Mouse (Mus musculus): ENCODE data around the gene Atp1a3.
A peak's percentile ranks its signal among the peaks of the same experiment; 100 is the strongest.
"Not testable (repeated sequence)": the region's sequence is repeated elsewhere in the genome, so short reads cannot be mapped to it uniquely, and the experiment has no call there.

The Atp1a3 gene

GRCm38 (mm10) chr7:25005421-25006065, at the start of gene Atp1a3:
TSS of gene Atp1a3 (minus strand) at chr7:25005958.
- peak; percentile 66 for DNase-seq (ENCODE audit: low spot score)

GRCm38 (mm10) chr7:25052587-25052986, 46.8 kb upstream of the Atp1a3 start:
- no peak for DNase-seq (ENCODE audit: low spot score)

DNA sequence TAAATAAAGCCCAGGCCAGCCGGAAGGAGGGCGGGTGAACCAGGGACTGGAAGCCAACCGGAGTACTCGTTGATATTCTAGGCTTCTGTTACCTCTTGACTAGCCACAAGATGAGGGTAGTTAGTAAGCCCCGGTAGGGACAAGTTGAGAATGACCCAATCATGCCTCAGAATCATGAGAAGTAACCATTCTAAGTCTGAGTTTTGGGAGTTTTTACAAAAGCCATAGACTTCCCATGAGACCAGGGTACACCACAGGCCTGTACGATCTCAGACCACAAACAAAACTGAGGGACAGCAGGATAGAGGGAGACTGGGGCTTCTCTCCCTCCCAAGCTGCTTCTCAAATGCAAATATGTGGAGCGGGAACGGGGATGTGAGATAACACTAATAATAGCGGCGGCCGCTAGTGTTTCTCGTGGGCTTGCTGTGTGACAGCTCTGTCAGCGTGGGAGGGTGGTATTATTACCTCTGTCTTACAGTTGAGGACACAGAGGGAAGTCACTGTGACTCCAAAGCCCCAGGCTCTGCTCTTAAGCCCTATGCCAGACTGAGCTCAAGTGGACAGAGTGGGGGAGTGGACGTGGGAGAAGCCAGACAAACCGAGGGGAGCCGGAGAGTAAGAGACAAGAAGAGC, 43.7 kb upstream of the Atp1a3 start:
- no peak for DNase-seq (ENCODE audit: low spot score)

- no peak for DNase-seq (ENCODE audit: low spot score)
Measured at GRCm38 (mm10) chr7:25047363-25047762, 41.6 kb upstream of the Atp1a3 start.

DNA sequence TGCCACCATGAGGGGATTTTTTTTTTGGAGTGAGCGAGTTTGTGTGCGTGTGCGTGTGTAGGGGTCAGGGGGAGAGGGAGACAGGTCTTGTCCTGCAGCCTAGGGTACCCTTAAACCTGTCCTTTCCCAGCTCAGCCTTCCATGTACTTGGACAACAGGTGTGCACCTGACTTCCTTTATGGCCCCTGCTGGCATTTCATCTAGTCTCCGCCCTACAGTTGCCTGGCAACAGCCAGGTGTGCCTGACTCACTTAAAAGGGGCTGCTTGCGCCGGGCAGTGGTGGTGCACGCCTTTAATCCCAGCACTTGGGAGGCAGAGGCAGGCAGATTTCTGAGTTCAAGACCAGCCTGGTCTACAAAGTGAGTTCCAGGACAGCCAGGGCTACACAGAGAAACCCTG, 38.8 kb upstream of the Atp1a3 start:
- not testable (repeated sequence) for DNase-seq (ENCODE audit: low spot score)

- no peak for DNase-seq (ENCODE audit: low spot score)
Measured at GRCm38 (mm10) chr7:25041921-25042320, 36.2 kb upstream of the Atp1a3 start.

DNA sequence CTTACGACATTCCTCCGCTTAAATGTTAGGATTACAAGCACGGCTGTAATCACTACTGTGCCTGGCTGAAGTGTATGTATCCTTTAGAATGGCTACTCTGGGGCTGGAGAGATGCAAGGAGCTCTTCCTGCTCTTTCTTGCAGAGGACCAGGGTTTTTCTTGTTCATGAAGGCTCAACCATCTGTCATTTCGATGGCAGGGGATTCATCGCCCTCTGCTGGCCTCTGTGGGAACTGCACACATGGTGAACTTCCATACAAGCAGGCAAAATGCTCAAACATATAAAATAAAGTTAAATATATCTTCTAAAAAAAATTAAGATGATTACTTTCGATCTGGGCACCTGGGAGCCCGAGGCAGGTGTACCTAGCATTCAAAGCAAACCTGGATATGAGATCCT, 30.2 kb upstream of the Atp1a3 start:
- DNase-seq (ENCODE audit: low spot score) = peak; percentile 86

GRCm38 (mm10) chr7:25034796-25035195, 29.0 kb upstream of the Atp1a3 start:
- no peak for DNase-seq (ENCODE audit: low spot score)

DNA sequence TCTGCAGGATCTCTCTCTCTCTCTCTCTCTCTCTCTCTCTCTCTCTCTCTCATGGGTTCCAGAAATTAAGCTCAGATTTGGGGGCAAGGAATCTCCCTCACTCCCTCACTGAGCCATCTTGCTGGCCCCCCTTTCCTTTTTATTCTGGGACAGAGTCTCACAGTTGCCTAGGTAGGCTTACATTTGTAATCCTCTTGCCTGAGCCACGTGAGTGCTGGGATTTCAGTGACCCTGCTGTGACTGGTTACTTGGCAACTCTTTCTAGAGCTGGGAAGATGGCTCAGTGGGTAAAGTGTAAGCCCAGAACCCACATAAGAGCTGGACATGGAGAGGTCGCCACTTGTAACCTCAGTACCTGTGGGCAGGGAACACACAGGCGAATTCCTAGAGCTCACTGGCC, 25.8 kb upstream of the Atp1a3 start:
- DNase-seq (ENCODE audit: low spot score) = no peak

DNA sequence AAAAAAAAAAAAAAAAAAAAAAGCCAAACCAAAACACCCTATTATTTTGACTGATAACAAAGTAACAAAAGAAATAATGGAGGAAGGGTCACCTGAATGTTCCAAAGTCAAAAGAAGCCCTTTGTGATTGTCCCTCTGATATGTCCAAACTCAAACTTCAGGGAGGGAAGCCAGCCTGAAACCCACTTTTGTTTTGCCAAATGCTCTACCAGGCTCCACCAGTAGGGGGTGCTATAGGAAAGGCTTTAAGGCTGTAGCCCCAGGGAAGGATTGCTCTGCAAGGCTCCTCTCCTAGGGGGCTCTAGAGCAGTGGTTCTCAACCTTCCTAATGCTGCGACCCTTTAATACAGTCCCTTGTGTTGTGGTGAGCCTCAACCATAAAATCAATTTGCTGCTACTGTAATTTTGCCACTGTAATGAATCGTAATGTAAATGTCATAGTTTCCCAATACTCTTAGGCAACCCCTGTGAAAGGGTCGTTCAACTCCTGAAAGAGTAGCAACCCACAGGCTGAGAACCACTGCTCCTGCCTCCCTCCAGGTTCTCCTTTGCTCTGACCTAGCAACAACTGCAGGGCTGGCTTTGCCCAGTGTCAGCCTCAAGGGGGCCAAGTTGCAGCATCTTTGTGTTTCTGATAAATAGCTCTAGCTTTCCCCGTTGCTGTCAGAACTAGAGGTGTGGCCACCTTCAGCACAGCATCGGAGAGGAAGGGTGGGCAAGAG, 24.4 kb upstream of the Atp1a3 start:
- peak; percentile 95 for DNase-seq (ENCODE audit: low spot score)

GRCm38 (mm10) chr7:25026452-25026851, 20.7 kb upstream of the Atp1a3 start:
- no peak for DNase-seq (ENCODE audit: low spot score)

- DNase-seq (ENCODE audit: low spot score) = no peak
Measured at GRCm38 (mm10) chr7:25025855-25026439, 20.2 kb upstream of the Atp1a3 start.

DNA sequence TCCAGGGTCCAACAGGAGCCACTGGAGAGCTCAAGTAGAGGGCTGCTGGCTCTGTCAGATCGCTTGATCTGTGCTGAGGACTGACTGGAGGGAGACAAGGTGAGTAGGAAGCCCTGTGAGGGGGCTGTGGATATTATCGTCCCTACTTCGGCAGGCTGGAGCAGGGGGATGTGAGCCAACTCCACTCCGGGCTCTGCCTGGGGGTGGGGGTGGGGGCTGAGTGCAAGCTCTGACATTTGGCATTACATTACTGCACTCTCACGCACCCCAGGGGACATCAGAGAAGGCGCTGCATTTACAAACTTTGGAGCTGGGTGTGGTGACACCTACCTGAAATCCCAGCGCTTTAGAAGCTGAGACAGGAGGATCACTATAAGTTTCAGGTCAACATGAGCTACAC, 5.8 kb upstream of the Atp1a3 start:
- DNase-seq (ENCODE audit: low spot score) = no peak

- peak; percentile 80 for DNase-seq (ENCODE audit: low spot score)
Measured at GRCm38 (mm10) chr7:25010090-25010913, 4.5 kb upstream of the Atp1a3 start.

GRCm38 (mm10) chr7:25009099-25009700, 3.4 kb upstream of the Atp1a3 start:
- peak; percentile 53 for DNase-seq (ENCODE audit: low spot score)

GRCm38 (mm10) chr7:25008635-25009034, 2.9 kb upstream of the Atp1a3 start:
- peak; percentile 79 for DNase-seq (ENCODE audit: low spot score)

DNA sequence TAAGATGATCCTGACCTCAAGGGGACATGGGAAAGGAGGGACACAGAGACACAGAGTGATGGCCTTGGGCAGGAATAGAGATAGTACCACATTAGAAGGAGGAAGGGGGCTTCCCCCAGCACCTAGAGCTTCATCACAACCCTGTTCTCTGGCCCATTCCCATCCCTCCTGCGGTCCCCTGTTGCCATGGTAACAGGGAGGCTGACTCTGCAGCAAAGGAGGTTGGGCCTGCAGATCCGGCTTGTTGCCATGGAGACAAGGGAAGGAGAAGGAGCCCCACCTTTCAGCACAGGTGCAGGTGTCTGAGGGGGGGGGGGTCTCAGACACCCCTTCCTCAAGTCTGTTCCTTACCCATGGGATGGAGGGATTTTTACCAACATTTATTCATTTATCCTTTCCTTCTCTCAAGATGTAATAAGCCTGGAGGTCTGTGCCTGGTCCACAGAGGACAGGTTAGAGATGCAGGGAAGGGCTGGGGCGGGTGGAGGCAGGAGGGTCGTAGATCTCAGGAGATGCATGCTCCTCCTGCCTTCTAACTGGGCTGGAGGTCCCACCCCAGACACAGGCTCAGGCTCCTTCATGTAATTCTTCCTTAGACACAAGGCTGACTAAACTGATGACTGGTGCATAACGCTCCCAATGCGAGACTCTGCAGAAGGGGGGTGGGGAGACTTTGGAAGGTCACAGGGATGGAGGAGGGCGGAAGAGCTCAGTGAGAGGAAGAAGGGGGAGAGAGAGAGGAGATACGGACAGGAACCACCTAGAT, 2.0 kb upstream of the Atp1a3 start:
- peak; percentile 57 for DNase-seq (ENCODE audit: low spot score)

DNA sequence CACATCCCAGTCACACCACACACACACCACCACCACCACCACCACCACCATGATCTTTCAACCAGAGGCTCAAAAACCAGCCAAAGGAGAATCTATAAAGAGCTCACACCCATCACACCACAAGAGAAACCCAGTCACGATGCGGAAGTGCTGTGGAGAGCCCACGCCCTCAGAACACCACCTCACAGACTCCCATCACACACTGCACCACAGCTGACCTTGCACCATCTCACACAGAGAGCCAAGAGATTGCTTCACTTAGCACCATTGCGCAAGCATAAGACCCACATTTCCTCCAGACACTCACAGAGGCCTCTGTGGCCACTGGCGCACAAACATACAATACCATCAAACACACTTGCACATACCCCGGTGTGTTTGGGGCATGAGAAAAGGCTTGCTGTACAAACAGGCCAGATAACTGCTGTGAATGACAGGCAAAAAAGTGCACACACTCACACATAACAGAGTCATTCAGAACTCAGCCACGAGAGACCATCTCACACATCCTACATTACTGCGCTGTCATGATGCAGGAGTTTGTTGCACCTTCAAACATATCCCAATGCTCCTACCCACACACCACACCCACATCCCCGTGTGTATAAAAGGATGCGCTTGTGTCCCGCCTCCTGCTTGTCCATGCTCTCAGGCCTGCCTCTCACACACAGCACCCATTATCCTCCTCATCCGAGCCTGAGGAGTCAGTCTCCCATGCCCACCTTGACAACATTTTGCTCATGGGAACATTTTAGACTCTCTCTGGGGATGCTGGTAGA, 1.0 kb upstream of the Atp1a3 start:
- DNase-seq (ENCODE audit: low spot score) = no peak

- DNase-seq (ENCODE audit: low spot score) = no peak
Measured at GRCm38 (mm10) chr7:25006171-25006570, 413 bp upstream of the Atp1a3 start.

DNA sequence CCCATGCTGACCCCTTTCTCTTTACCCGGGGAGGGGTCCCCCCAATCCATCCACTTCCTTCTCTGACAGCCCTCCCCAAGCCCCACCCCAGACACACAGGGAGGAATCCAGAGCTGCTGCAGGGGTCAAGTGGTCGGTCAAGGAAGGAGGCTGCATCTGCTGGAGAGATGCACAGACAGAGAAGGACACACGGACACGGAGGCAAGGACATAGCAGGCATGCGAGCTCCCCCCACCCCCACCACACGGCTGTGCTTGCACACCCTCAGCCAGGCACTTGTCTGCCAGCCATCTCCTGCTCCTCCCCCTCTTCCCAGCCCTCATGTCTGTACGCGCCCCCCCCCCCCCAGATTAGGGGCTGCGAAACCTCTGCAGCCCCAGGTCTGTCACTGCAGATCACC, 952 bp downstream of the Atp1a3 start:
- DNase-seq (ENCODE audit: low spot score) = no peak

All from retina, embryonic 14.5 days (tissue).